Mouse (Mus musculus) ES-CJ7 (cell line): Measurements from ENCODE around the gene Rab43.
A peak's percentile ranks its signal among the peaks of the same experiment; 100 is the strongest.

Experiments used
- DNase-seq: peaks from one replicate; pipeline ENCODE4 v3.0.0; 2011; ENCODE audit warnings: low read depth, low spot score

Gene Rab43

GRCm38 (mm10) chr6:87751574-87751973, 60.4 kb downstream of the Rab43 start:
- DNase-seq = no peak

DNA sequence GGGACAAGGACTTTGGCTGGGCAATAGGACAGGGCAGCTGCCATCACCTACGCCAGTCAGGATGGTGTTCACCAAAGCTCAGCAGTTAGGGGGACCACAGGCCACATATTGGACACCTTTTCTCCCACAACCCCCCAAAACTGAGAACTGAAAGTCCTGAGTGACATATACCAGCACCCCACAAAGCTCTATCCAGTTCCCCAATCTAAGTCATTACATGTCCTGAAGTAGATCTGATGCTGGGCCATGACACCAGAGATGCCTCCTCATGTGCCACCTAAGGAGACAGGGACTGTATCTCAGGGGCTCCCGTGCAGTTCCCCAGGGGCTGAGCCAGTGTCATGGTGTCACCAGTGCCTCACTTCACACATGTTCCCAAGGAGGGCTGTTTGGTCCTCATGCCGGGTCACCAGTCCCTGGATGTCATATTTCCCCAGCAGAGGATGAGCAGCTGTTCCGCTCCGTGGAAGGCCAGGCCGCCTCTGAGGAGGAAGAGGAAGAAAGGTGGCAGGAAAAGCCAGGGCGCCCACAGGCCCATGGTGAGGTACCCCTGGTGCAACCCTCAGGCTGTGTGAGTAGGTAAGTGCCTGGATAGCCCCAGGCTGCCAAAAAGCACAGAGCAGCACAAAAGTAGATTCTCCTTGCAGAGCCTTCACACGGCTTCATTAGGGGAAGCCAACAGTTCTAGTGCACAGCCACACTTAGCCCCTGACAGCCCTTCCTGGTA, 61.6 kb downstream of the Rab43 start:
- no peak for DNase-seq

GRCm38 (mm10) chr6:87748531-87748930, 63.4 kb downstream of the Rab43 start:
- peak; percentile 36 for DNase-seq

GRCm38 (mm10) chr6:87748078-87748477, 63.9 kb downstream of the Rab43 start:
- no peak for DNase-seq

- DNase-seq = no peak
Observed at GRCm38 (mm10) chr6:87746849-87747248, 65.1 kb downstream of the Rab43 start.

DNA sequence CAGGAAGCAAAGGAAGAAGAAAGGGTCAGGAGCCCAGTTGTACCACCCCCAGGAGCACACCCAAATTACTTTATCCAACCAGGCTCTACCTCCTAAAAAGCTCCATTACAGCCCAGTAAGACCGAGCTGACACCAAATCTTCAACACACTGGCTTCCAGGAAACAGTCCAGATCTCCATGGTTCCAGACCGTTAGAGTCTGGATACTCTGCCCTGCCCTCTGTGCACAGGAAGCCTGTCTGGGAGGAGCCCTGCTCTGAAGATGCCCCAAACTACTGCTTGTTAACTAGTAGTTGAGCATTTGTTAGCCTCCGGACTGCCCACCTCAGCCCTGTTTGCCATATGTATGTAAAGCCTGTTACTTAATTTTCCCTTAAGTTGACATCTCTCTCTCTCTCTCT, 65.9 kb downstream of the Rab43 start:
- no peak for DNase-seq

- DNase-seq = no peak
Observed at GRCm38 (mm10) chr6:87745301-87745700, 66.7 kb downstream of the Rab43 start.

GRCm38 (mm10) chr6:87744632-87745031, 67.3 kb downstream of the Rab43 start:
- DNase-seq = no peak

- no peak for DNase-seq
Observed at GRCm38 (mm10) chr6:87743281-87743680, 68.7 kb downstream of the Rab43 start.

DNA sequence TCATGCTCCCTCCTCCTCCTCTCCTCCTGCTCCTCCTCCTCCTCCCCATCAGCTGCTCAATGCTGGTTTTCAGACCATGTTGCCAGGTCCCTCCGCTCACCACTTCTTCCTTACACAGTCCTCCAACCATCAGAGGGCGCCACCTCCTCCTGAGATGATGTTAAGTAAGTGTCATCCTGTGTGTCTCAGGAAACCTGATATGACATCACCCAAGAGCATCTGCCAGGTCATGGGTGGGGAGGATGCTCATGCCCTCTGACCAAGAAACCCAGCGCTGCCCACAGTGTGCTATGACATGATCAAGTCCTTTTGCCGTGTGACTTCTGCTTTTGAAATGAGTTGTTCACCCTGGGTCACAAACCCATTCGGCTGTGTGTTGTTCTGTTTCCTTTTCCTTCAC, 69.2 kb downstream of the Rab43 start:
- DNase-seq = peak; percentile 88

GRCm38 (mm10) chr6:87741978-87742377, 70.0 kb downstream of the Rab43 start:
- no peak for DNase-seq

DNA sequence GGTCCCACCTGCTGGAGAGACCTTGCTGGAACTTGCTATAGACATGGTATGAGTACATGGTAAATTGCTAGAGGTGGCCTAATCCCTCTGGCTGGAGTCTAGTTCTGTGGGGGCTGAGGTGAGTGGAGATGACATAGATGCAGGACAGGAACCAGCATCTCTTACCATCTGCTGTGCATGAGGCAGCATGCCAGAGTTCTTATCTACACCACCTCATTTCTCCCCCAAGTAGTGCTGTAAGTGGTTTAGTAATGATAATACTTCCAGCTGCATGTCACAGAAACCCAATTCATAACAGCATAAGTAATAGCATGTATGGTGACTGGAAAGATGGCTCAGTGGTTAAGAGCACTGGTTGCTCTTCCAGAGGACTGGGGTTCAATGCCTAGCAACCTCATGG, 71.5 kb downstream of the Rab43 start:
- no peak for DNase-seq

GRCm38 (mm10) chr6:87739898-87740297, 72.1 kb downstream of the Rab43 start:
- no peak for DNase-seq
